Mouse (Mus musculus) heart, adult 2 months (tissue): ENCODE results near the gene Timp2.

ENCODE experiments used
- CTCF ChIP-seq: fragments of 200-600 bp; IDR thresholded peaks from 2 replicates; pipeline ENCODE4 v1.8.1; 2022; ENCODE audit warnings: antibody characterized with exemption, mild to moderate bottlenecking, moderate library complexity
- EP300 ChIP-seq: fragments of 200-500 bp; IDR thresholded peaks from 2 replicates; pipeline ENCODE4 v1.6.1; 2011; ENCODE audit warnings: low read depth, low read length, control low read depth; ENCODE audit not compliant: insufficient read depth
- POLR2A ChIP-seq: fragments of 200-500 bp; IDR thresholded peaks from 2 replicates; pipeline ENCODE4 v1.6.1; 2011; ENCODE audit warnings: mild to moderate bottlenecking, low read depth, low read length, control low read depth; ENCODE audit not compliant: insufficient read depth

DNA sequence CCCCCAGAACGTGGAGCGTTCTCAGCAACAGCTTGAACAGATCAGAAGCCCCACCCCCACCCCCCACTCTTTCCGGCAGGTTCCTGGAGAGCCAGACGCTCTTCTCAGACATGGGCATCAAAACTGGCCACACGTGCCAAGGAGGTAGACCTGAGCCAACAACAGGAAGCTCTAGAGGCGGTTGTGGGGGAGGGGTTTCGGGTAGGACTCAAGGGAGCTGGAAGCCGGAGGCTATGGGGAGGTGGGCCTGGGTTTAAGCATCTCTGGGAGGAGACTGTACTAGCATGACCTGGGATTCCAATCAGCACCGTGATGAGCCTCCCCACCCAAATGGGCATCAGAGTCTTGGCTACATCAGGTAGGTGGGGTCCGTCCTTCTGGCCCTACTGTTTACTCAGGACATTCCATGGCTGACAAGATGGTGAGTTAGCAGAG is 5.4 kb upstream of the Timp2 start:
- TF ChIP-seq POLR2A (no peak), EP300 (no peak), CTCF (no peak)
